Mouse (Mus musculus): ENCODE data around the gene Deaf1.

Deaf1 gene

DNA sequence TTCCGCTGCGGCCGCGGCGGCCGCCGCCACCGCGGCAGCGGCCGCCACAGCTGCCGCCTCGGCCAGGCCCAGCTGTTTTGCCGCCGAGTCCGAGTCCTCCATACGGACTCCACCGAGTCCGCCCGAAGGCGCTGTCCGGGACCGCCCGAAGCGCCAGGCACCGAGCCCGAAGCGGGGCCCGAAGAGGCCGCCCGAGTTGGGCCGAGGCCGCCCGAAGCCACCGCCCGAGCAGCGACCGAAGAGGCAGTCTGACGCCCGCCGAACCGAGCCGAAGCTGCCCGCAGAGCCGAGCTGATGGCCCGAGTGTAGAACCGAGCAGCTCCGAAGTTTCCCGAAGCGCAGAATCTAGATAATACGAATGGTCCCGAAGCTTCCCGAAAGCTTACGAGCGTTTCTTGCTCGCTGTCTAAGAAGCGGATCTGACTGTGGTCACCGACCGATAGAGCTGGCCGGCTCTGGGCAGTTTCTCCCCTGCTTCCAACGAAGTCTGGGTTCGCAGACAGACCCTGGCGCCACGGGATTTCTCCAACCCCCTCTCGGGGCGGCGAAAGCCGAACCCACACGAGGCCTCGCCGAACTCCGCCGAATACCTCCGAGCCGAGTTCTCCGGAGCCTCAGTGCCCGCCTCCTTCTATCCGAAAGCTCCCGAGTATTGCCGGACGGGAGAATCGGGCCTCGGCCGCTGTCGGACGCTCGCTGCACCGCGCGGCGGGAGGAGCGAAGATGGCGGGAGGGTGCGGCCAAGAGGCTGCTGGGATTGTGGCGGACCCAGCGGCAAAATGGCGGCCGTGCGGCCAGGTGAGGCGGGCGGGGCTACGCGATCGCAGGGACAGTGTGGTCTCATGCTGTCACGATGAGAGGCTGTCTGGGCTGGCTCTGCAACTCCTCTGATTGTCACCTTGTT is at the start of gene Deaf1, which contains the start of gene Tmem80:
TSS of gene Deaf1 (minus strand) at position 222 of the 904 bp plus-strand sequence.
TSS of gene Tmem80 (plus strand) at position 271 of the 904 bp plus-strand sequence.
- in situ Hi-C loops (cut with MboI; ENCODE audit: low sequenced_read_pairs), result no loop called here

DNA sequence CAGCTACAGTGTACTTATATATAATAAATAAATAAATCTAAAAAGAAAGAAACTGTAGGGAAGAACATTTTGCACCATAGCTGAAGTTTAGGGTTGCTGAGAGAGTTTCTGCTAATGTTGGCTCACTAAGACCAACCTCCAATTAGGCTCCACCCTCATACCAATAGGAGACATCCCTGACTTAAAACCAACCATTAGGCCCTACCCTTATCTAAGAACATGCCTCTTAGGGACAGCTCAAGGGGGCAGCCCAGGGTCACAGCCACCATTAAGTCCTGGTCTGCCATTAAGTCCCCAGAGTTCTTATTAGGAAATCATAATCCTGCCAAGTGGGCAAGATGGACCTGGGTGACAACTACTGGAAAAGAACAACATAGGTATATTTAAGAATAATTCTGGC is 46.9 kb upstream of the Deaf1 start:
- in situ Hi-C loops (cut with MboI; ENCODE audit: low sequenced_read_pairs), result loop anchor here (25.0 kb wide), 1 partner anchor 287 kb away; the partner anchor contains the start of gene Pkp3

- in situ Hi-C loops (cut with MboI; ENCODE audit: low sequenced_read_pairs), result loop anchor here (25.0 kb wide), 1 partner anchor 286 kb away; the partner anchor contains the start of gene Pkp3
Observed at GRCm38 (mm10) chr7:141373611-141374010, 46.1 kb upstream of the Deaf1 start.

GRCm38 (mm10) chr7:141371942-141372595 is 44.6 kb upstream of the Deaf1 start:
- in situ Hi-C loops (cut with MboI; ENCODE audit: low sequenced_read_pairs), result loop anchor here (25.0 kb wide), 1 partner anchor 285 kb away; the partner anchor contains the start of gene Pkp3

DNA sequence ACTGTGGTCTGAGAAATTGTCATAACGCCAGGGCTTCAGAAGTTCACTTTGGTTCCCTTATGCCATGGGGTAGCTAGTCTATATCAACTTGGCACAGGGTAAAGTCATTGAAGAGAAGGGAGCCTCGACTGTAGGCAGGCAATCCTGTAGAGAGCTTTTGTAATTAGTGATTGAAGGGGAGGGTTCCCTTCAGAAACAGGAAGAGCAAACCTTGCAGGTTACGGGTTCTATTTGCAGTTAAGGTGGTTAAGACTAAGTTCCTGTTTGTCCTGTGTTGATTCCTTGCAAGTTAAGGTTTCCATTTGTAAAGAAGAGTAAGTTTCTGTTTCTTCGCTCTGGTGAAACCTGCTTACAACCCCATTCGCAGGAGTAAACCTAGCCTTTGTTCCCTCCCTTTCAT is 42.4 kb upstream of the Deaf1 start:
- in situ Hi-C loops (cut with MboI; ENCODE audit: low sequenced_read_pairs), result loop anchor here (25.0 kb wide), 1 partner anchor 283 kb away; the partner anchor contains the start of gene Pkp3

DNA sequence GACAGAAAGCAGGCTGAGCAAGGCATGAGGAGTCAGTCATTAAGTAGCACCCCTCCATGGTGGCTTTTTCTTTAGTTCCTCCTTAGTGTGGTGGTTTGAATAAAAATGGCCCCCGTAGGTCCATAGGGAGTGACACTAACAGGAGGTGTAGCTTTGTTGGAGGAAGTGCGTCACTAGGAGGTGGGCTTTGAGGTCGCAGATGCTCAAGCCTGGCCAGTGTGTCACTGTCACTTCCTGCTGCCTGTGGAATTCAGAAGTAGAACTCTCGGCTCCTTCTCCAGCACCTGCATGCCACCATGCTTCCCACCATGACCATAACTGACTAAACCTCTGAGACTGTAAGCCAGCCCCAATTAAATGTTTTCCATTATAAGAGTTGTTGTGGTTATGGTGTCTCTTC is 39.9 kb upstream of the Deaf1 start:
- in situ Hi-C loops (cut with MboI; ENCODE audit: low sequenced_read_pairs), result loop anchor here (25.0 kb wide), 1 partner anchor 280 kb away; the partner anchor contains the start of gene Pkp3

DNA sequence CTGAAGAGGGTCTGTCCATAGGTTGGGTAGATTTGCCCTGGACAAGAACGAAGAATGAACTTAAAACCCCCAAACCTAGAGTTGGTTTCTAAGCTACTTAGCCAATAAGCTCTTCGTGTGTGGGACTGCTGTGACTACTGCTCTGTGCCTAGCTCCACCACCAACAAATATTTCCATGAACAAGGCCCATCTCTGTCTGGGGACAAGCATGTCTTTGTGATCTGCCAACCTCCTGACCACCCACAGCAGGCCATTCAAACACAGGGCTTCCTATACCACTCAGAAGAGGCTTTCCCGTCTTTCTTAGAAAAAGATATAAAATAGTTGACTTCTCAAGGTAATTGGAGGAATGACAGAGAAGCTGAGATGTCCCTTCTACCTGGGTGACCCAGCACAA is 37.6 kb upstream of the Deaf1 start:
- in situ Hi-C loops (cut with MboI; ENCODE audit: low sequenced_read_pairs), result loop anchor here (25.0 kb wide), 1 partner anchor 278 kb away; the partner anchor contains the start of gene Pkp3

DNA sequence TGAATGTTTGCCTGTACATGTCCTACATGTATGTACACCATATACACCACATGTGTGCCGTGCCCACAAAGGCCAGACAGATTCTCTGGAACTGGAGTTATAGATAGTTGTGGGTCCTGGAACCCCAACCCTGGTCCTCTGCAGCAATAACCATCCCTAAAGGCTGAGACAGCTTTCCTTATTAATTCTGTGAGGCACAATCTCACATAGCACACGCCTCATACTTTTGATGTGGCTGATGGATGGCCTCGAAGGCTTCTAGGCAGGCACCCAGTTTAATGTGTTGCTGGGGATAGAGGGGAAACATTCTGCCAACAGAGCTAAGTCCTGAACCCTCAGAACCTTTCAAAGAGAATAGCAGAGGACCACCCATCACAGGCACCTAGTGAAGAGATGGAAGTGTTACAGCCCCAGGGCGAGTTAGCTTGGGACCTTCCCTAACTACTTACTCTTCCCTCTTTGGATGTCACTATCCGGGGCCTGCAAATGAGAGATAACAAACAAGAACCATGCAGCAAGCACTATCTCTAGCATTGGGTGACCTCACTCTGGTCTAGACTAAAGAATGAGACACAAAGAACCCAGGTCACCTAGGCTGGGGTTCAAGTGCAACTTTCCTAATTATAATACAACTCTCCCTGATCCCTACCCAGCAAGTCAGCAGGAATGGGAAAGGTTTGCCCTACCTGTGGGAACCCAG is 37.0 kb upstream of the Deaf1 start:
- in situ Hi-C loops (cut with MboI; ENCODE audit: low sequenced_read_pairs), result loop anchor here (25.0 kb wide), 1 partner anchor 277 kb away; the partner anchor contains the start of gene Pkp3

DNA sequence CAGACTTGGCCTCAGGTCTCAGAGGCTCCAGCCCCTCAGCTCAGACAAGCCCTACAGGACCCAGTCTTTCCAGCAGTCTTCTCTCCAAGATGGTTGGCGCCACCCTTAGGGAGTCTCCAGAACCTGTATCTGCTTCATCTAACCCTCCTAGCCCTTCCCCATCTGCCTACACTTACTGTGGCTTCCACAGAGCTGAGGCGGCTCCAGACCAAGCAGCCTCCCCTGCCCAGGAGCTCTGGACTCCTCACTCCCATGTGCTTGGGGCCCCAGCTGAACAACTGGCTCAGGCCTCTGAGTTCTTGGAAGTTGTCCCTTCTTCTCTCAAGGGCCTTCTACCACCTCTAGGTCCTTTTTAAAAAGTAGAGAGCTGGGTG is 36.2 kb upstream of the Deaf1 start:
- in situ Hi-C loops (cut with MboI; ENCODE audit: low sequenced_read_pairs), result loop anchor here (25.0 kb wide), 1 partner anchor 276 kb away; the partner anchor contains the start of gene Pkp3

DNA sequence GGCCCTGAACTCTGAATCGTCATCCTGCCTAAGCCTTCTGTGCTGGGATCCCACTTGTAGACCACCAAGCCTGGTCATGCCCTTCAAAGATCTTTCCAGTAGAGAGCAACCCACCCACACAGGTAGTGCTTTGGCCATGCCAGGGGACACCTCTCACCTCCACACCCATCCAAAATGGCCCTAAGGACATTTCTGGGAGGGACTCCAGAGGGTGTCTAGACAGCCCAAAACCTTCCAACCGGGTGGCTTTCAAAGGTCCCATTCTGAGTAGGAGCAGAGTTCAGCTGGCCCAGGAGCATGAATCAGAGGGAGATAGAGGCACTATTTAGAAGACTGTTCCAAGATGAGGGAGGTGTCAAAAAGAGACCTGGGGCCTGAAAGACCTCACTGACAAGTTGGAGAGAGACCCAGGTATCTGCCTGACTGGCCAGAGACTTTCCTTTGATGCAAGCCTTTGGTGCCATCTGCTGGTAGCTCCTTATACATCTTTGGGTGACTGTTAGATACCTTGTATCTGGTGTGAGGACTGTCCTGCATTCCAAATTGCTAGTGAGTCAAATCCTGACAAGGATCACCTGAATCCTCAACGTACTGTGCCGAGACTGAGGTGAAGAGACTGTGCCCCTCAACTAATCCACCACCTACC is 35.7 kb upstream of the Deaf1 start:
- in situ Hi-C loops (cut with MboI; ENCODE audit: low sequenced_read_pairs), result loop anchor here (25.0 kb wide), 1 partner anchor 276 kb away; the partner anchor contains the start of gene Pkp3

DNA sequence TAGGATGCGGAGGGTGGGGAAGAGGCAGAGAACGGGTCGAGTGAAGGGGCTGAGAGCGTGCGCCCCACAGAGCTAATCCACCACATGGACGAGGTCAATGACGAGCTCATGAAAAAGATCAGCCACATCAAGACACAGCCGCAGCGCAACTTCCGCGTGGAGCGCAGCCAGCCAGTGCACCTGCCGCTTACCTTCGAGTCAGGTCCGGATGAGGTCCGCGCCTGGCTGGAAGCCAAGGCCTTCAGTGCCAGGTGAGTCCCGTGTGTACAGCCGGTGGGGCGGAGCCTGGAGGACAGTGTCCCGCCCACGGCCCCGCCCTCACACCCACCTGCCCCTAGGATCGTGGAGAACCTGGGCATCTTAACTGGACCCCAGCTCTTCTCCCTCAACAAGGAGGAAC is 34.0 kb upstream of the Deaf1 start:
- in situ Hi-C loops (cut with MboI; ENCODE audit: low sequenced_read_pairs), result loop anchor here (25.0 kb wide), 1 partner anchor 274 kb away; the partner anchor contains the start of gene Pkp3

- in situ Hi-C loops (cut with MboI; ENCODE audit: low sequenced_read_pairs), result loop anchor here (25.0 kb wide), 1 partner anchor 270 kb away; the partner anchor contains the start of gene Pkp3
Observed at GRCm38 (mm10) chr7:141356971-141357370, 29.5 kb upstream of the Deaf1 start.

GRCm38 (mm10) chr7:141355626-141356326 is 28.3 kb upstream of the Deaf1 start:
- in situ Hi-C loops (cut with MboI; ENCODE audit: low sequenced_read_pairs), result loop anchor here (25.0 kb wide), 1 partner anchor 268 kb away; the partner anchor contains the start of gene Pkp3

DNA sequence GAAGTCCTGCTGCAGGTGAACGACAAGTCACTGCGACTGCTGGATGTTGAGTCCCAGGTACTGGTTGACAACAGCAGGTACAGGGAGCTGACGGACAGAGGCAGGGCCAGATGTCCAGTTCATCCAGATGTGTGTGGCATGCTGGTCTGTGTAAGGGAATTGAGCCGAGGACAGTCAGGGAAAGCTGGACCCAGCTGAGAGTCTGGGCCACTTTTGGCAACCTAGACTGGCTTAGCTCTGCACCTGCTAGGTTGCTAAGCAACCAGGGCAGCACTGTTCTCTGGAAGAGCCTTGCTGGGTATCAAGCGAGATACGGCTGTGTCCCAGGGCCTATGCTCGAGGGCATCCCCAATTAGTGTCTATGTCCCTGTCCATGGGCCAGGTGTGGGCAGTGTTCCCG is 27.6 kb upstream of the Deaf1 start:
- in situ Hi-C loops (cut with MboI; ENCODE audit: low sequenced_read_pairs), result loop anchor here (25.0 kb wide), 1 partner anchor 268 kb away; the partner anchor contains the start of gene Pkp3

GRCm38 (mm10) chr7:141351061-141351460 is 23.6 kb upstream of the Deaf1 start:
- in situ Hi-C loops (cut with MboI; ENCODE audit: low sequenced_read_pairs), result loop anchor here (25.0 kb wide), 1 partner anchor 264 kb away; the partner anchor contains the start of gene Pkp3

GRCm38 (mm10) chr7:141344787-141345186 is 17.3 kb upstream of the Deaf1 start:
- in situ Hi-C loops (cut with MboI; ENCODE audit: low sequenced_read_pairs), result no loop called here

DNA sequence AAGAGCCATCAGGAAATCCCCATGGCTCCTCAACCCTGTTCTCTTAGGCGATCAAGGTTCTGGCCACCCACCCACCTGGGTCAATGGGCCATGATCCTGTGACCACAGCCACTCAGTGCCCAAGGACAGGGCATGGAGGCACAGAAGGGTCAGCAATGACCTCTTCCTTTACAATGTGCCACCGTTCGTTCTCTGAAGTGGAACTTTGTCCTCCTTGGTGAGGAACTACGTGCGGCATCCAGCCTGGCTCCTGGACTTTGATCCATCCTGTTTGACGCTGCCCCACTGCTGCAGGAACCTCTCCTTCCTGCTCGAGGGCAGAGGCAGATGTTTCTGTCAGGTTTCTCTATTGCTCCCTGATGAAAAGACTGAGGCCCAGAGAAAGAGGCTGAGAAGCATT is 16.2 kb upstream of the Deaf1 start:
- in situ Hi-C loops (cut with MboI; ENCODE audit: low sequenced_read_pairs), result no loop called here

DNA sequence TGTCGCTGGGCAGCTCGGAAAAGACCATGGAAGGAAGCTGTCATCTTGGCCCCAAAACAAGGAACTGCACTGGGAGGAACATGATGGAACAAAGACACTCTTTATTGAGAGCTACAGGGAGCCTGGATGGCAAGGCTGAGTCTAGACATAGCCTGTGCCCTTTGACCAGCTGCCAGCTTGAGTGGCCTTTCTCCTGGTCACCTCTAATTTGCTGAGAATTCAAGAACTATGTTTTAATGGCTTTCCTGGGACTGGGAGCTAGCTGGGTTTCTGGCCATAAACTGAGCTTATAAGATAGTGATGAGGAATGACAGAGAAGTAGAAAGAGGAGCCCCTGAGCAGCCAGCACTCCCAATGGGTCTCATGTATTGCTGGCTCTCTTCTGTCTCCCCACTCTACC is 15.7 kb upstream of the Deaf1 start:
- in situ Hi-C loops (cut with MboI; ENCODE audit: low sequenced_read_pairs), result no loop called here

DNA sequence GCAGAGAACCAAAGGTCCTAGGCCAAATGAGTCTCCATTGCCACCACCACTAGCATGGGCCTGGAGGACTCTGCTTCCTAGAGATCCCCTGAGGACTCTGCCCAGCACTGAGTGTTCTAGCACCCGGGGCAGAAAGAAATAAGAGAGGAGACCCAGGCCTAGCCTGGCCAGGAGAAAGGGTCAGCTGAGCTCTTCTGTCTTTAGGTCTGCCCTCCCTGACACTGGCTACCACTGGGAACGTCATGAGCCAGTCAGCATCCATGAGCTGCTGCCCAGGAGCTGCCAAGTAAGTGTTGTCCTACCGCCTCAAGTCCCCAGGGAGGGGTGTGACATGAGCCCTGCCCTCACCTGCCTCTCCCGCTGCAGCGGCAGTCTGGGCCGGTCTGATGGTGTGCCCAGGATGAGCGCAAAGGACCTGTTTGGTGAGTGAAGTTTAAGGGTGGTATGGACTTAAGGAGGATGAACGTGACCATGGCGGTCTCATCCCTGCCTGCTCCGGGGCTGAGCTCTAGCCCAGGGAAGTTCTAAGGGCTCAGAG is 14.3 kb upstream of the Deaf1 start:
- in situ Hi-C loops (cut with MboI; ENCODE audit: low sequenced_read_pairs), result no loop called here
